Mouse (Mus musculus) liver, postnatal 0 days (tissue): ENCODE measurements at regions not wholly inside any gene's neighbourhood (a gene's known extent, or its start where the extent isn't known, plus 50 kb on each side); places are given as distances from the start of the nearest gene placed in this dataset.

Source experiments
- CTCF ChIP-seq: sonication (generic); IDR thresholded peaks from 2 replicates; pipeline ENCODE4 v1.5.1; 2016; ENCODE audit warnings: antibody characterized with exemption, low read depth
- EP300 ChIP-seq: IDR thresholded peaks from 2 replicates; pipeline ENCODE4 v1.6.1; 2016; ENCODE audit warnings: antibody characterized with exemption, low read depth, mild to moderate bottlenecking

DNA sequence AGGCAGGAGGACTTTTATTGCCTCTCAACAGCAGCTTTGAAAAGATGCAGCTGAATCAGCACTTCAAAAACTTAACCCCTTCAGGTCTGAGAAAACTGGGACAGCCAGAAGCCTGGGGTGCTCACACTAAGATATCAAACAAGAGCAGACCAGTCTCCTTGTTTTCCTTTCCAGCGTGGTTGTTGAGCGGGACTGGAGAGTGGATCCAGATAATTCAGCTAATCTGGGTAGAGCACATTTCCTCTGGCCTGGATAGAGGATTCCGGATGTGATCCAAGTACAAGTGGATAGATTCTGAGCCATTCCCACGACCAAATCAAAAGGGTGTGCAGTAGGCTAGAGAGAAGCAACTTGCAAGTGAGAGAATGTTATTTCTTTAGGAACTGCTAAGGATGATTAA, 68.7 kb upstream of the Pum3 start:
- TF ChIP-seq CTCF (no peak), EP300 (no peak)
